Mouse (Mus musculus) kidney, adult 2 months (tissue): ENCODE measurements at regions not wholly inside any gene's neighbourhood (a gene's known extent, or its start where the extent isn't known, plus 50 kb on each side); places are given as distances from the start of the nearest gene placed in this dataset.

Experiments
- DNase-seq: peaks from one replicate; pipeline ENCODE4 v3.0.0; 2021
- H3K27ac ChIP-seq: fragments of 200-500 bp; 2 replicates; pipeline ENCODE4 v1.5.1; 2012; ENCODE audit warnings: low read depth, low read length, control low read depth, inconsistent platforms; ENCODE audit not compliant: insufficient read depth
- H3K27me3 ChIP-seq: fragments of 200-500 bp; replicated peaks from 2 replicates; pipeline ENCODE4 v1.6.1; 2012; ENCODE audit warnings: mild to moderate bottlenecking, moderate library complexity, low read length, inconsistent platforms; ENCODE audit not compliant: control insufficient read depth, insufficient read depth
- H3K36me3 ChIP-seq: fragments of 200-500 bp; 2 replicates; pipeline ENCODE4 v1.6.1; 2012; ENCODE audit warnings: mild to moderate bottlenecking, moderate library complexity, low read length, inconsistent platforms; ENCODE audit not compliant: control insufficient read depth, insufficient read depth
- H3K4me1 ChIP-seq: fragments of 200-500 bp; 2 replicates; pipeline ENCODE4 v1.6.1; 2011; ENCODE audit warnings: low read length; ENCODE audit not compliant: control insufficient read depth, insufficient read depth
- H3K4me3 ChIP-seq: fragments of 200-500 bp; 2 replicates; pipeline ENCODE4 v1.5.1; 2011; ENCODE audit warnings: mild to moderate bottlenecking, low read depth, low read length, control low read depth; ENCODE audit not compliant: insufficient read depth
- CTCF ChIP-seq: fragments of 200-500 bp; conservative IDR thresholded peaks from 2 replicates; pipeline ENCODE4 v1.5.1; 2011; ENCODE audit warnings: low read depth, mild to moderate bottlenecking, control low read depth, low read length, moderate library complexity, mixed read lengths; ENCODE audit not compliant: insufficient read depth, insufficient read length
- POLR2A ChIP-seq: fragments of 200-500 bp; IDR thresholded peaks from one replicate; pipeline ENCODE4 v1.6.1; 2011; ENCODE audit warnings: low read depth, low read length, control low read depth
- WGBS: fragments of 180-500 bp; shearing (Covaris S2); methylation state at CpG from one replicate; pipeline ENCODE4 v1.1.7; 2018; 5-methylcytosine and 5-hydroxymethylcytosine counted together

- no peaks in the 10 kb centered on the region for H3K36me3 ChIP-seq
- no peaks in the 10 kb centered on the region for H3K27me3 ChIP-seq
- DNase-seq: no peak
- no peak overlapping the region for H3K27ac ChIP-seq
- TF ChIP-seq POLR2A (no peak), CTCF (no peak)
- no peak overlapping the region for H3K4me3 ChIP-seq
- WGBS: 65% methylated on average over 3 of the region's 3 CpGs
- no peaks in the 10 kb centered on the region for H3K4me1 ChIP-seq
These were observed 390.5 kb downstream of the Tecrl start for GRCm38 (mm10) chr5:82964513-82964912.

DNA sequence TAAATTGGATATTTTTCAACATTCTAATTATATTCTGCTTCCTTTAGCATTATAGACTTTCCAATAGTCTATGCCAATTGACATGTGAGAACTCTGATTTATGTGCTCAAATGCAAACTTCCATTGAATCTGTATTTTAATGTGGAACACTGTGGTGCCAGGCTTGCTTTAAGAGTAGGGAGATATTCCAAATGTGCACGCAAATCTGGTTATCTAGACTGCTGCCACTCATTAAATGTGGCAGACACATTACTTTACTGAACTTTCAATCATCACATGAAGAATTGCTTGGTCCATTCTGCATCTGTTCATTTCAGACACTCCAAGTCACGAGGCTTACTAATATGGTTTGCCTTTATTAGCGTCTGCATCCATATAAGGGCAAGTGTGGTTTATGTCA is 399.0 kb downstream of the Tecrl start:
- Histone ChIP-seq H3K36me3 (no peaks in the 10 kb centered on the region), H3K27ac (no peak overlapping the region), H3K4me1 (no peaks in the 10 kb centered on the region), H3K27me3 (no peaks in the 10 kb centered on the region), H3K4me3 (no peak overlapping the region)
- WGBS: 76% methylated on average over 3 of the region's 3 CpGs
- DNase-seq: no peak
- TF ChIP-seq POLR2A (no peak), CTCF (no peak)

DNA sequence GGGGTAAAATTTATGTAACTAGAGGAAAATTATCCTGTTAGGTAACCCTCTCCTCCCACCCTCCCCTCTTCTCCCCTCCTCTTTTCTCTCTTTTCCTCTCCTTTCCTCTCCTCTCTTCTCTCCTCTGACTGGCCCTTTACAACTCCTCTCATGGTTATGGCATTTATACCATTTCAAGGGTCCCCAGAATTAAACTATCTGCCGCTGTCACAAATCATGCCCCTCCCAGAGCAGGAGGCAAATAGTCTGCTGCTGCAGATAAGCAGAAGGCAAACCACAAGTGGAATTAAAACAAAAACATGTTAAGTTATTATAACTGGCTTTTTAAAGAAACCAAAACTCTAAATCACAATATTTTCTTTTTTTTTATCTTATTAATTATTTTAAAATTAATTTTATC is 407.9 kb downstream of the Tecrl start:
- WGBS: 83% methylated on average over 1 of the region's 1 CpGs
- Histone ChIP-seq H3K27ac (no peak overlapping the region), H3K27me3 (no peaks in the 10 kb centered on the region), H3K4me1 (no peaks in the 10 kb centered on the region), H3K36me3 (no peaks in the 10 kb centered on the region), H3K4me3 (no peak overlapping the region)
- no peak for DNase-seq
- TF ChIP-seq POLR2A: no peak
- TF ChIP-seq CTCF: no peak

DNA sequence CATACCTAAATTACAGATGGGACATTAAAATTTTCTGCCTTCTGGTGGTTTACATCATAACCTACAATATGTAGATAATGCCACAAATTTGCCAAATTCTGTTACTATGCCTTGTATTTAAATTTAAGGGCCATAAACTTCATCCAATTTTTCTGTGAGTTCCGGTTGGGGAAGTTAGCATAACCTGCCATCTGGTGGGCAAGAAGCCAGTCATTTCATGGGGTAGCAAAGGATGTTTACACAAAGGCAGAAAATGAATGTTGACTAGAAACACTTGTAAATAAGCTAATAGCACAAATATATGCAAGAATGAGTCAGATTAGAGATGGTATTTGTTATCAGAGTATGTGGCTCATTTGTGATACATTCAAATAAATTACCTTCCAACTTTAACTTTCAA is 415.2 kb downstream of the Tecrl start:
- DNase-seq: no peak
- no peak overlapping the region for H3K4me3 ChIP-seq
- TF ChIP-seq POLR2A: no peak
- TF ChIP-seq CTCF: no peak
- no peaks in the 10 kb centered on the region for H3K27me3 ChIP-seq
- 55% methylated on average over 1 of the region's 1 CpGs for WGBS
- H3K27ac ChIP-seq: no peak overlapping the region
- no peaks in the 10 kb centered on the region for H3K4me1 ChIP-seq
- H3K36me3 ChIP-seq: no peaks in the 10 kb centered on the region

DNA sequence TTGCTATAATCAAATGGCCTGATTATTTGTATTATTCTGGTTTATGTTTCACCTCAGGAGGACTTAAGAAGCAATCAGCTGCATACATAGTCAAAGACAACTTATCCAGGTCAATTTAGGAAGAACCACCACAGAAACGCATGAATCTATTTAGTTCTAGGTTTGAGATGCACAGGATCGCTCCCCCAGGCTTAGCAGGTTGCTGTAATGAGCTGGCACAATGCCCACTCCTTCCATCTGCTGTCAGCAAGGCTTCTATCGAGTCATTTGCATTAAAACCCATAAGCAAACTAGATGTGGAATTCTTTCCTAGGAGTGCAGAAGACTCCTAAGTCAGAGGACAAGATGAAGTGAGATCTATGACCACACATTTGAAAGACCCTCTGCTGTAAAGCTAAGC is 455.6 kb downstream of the Tecrl start:
- DNase-seq: no peak
- no peak overlapping the region for H3K4me3 ChIP-seq
- no peak overlapping the region for H3K27ac ChIP-seq
- H3K4me1 ChIP-seq: no peaks in the 10 kb centered on the region
- WGBS: 55% methylated on average over 3 of the region's 3 CpGs
- H3K27me3 ChIP-seq: no peaks in the 10 kb centered on the region
- no peaks in the 10 kb centered on the region for H3K36me3 ChIP-seq
- TF ChIP-seq CTCF: no peak
- no peak for TF ChIP-seq POLR2A

GRCm38 (mm10) chr5:82898912-82899311 is 456.1 kb downstream of the Tecrl start:
- Histone ChIP-seq H3K4me3 (no peak overlapping the region), H3K4me1 (no peaks in the 10 kb centered on the region), H3K27me3 (no peaks in the 10 kb centered on the region), H3K36me3 (no peaks in the 10 kb centered on the region), H3K27ac (no peak overlapping the region)
- WGBS: 74% methylated on average over 1 of the region's 1 CpGs
- TF ChIP-seq POLR2A: no peak
- no peak for TF ChIP-seq CTCF
- DNase-seq: no peak

- Histone ChIP-seq H3K27me3 (no peaks in the 10 kb centered on the region), H3K27ac (no peak overlapping the region), H3K4me3 (no peak overlapping the region), H3K36me3 (no peaks in the 10 kb centered on the region), H3K4me1 (no peaks in the 10 kb centered on the region)
- whole genome bisulfite sequencing: 73% methylated on average over 2 of the region's 2 CpGs
- TF ChIP-seq CTCF (no peak), POLR2A (no peak)
- no peak for DNase-seq
These were observed 456.6 kb downstream of the Tecrl start for GRCm38 (mm10) chr5:82898389-82898788.

DNA sequence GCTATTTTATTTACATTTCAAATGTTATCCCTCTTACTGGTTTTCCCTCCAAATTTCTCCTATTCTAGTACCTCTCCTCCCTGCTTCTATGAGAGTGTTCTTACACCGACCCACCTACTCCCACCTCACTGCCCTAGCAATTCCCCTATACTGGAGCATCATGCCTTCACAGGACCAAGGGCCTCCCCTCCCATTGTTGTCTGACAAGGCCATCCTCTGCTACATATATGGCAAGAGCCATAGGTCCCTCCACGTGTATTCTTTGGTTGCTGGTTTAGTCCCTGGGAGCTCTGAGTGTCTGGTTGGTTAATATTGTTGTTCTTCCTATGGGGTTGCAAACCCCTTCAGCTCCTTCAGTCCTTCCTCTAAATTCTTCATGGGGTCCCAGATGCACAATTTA is 485.7 kb downstream of the Tecrl start:
- Histone ChIP-seq H3K4me3 (no peak overlapping the region), H3K4me1 (no peaks in the 10 kb centered on the region), H3K36me3 (no peaks in the 10 kb centered on the region), H3K27ac (no peak overlapping the region), H3K27me3 (no peaks in the 10 kb centered on the region)
- 77% methylated on average over 2 of the region's 2 CpGs for WGBS
- DNase-seq: no peak
- TF ChIP-seq POLR2A (no peak), CTCF (no peak)
